8 mouse cellular contexts compared by ENCODE assay signal in genomic region chr11:98788550-98789218, GRCm38 (mm10). TPM values are rescaled to one million over a fixed set of nuclear protein-coding genes. Genes with fewer than 3 reads are reported as not detected.
DNase-seq lines count a peak whose midpoint lies in the region; ATAC-seq and TF ChIP-seq lines count a peak whose summit lies in the region.

No protein-coding gene starts in this region.

- peak; percentile 98 for DNase-seq in 3T3-L1 (ENCODE audit: low read depth, low spot score)
- peak; percentile 95 for DNase-seq in adrenal gland, adult 2 months
- DNase-seq in embryo, embryonic 9.5 days (ENCODE audit: extremely low spot score): peak; percentile 89
- peak; percentile 67 to 84 for DNase-seq in gastrocnemius, postnatal 36 days
- peak; percentile 93 for DNase-seq in midbrain, embryonic 14.5 days
- peak; percentile 89 to 93 for DNase-seq in spleen, adult 2 months (ENCODE audit: low read depth in 1 of 2, low spot score in 2 of 2)

- WGBS in intestine, embryonic 16.5 days: 11% methylated on average over 18 of the region's 18 CpGs
- WGBS in limb, embryonic 13.5 days: 12% methylated on average over 18 of the region's 18 CpGs
- WGBS in midbrain, embryonic 14.5 days: 11% methylated on average over 18 of the region's 18 CpGs
- WGBS in spleen, adult 2 months: 4% methylated on average over 18 of the region's 18 CpGs

- H3K27ac ChIP-seq in intestine, embryonic 16.5 days (ENCODE audit: low read length): peak overlapping the region; percentile 76
- peak overlapping the region; percentile 78 for H3K27ac ChIP-seq in limb, embryonic 13.5 days
- peak overlapping the region; percentile 43; the same call in 1 of the 2 replicates for H3K27ac ChIP-seq in midbrain, embryonic 14.5 days (replicated peaks; ENCODE audit: low read depth, low read length)
- H3K27ac ChIP-seq in spleen, adult 2 months (ENCODE audit: insufficient read depth, low read length): peak overlapping the region; percentile 73

- TF ChIP-seq CTCF in spleen, adult 2 months (IDR thresholded peaks at IDR 0.05; ENCODE audit: extremely low read depth, insufficient read depth, insufficient read length, insufficient replicate concordance): peak; percentile 68; the same call in 1 of the 2 replicates

- peak overlapping the region; percentile 67; the same call in 1 of the 2 replicates for H3K9ac ChIP-seq in intestine, embryonic 16.5 days (ENCODE audit: low read depth, low read length)
- peak overlapping the region; percentile 68 for H3K9ac ChIP-seq in limb, embryonic 13.5 days
- H3K9ac ChIP-seq in midbrain, embryonic 14.5 days (replicated peaks; ENCODE audit: low read length): no peak overlapping the region

- H3K27me3 ChIP-seq in intestine, embryonic 16.5 days (replicated peaks; ENCODE audit: control insufficient read depth, insufficient read depth, low read length): no peaks in the 10 kb centered on the region
- H3K27me3 ChIP-seq in limb, embryonic 13.5 days: no peaks in the 10 kb centered on the region
- H3K27me3 ChIP-seq in midbrain, embryonic 14.5 days (ENCODE audit: control insufficient read depth, insufficient read depth, low read length): no peaks in the 10 kb centered on the region
- H3K27me3 ChIP-seq in spleen, adult 2 months (ENCODE audit: control insufficient read depth, insufficient read depth, low read length): no peaks in the 10 kb centered on the region

- ATAC-seq in intestine, embryonic 16.5 days: peak; percentile 76
- peak; percentile 77 for ATAC-seq in limb, embryonic 13.5 days (ENCODE audit: low FRiP score, low read depth)
- peak; percentile 83; the same call in 1 of the 2 replicates for ATAC-seq in midbrain, embryonic 14.5 days (ENCODE audit: low FRiP score, low TSS enrichment)

- peaks cover 33% of the 10 kb centered on the region for H3K4me1 ChIP-seq in intestine, embryonic 16.5 days (ENCODE audit: control insufficient read depth, insufficient read depth, low read length)
- H3K4me1 ChIP-seq in limb, embryonic 13.5 days: peaks cover 55% of the 10 kb centered on the region
- peaks cover 33% of the 10 kb centered on the region for H3K4me1 ChIP-seq in midbrain, embryonic 14.5 days (ENCODE audit: control insufficient read depth, insufficient read depth, low read length)
- peaks cover 27% of the 10 kb centered on the region for H3K4me1 ChIP-seq in spleen, adult 2 months (ENCODE audit: control insufficient read depth, insufficient read depth, insufficient read length)

- intact Hi-C loops in gastrocnemius, postnatal 36 days (cut with DNase I): loop anchor here (2.0 to 5.0 kb wide), 3 partner anchors 40 to 71 kb away; partner anchors contain the start of gene Thra

- no peaks in the 10 kb centered on the region for H3K36me3 ChIP-seq in intestine, embryonic 16.5 days (ENCODE audit: control insufficient read depth, insufficient read depth, low read length)
- no peaks in the 10 kb centered on the region for H3K36me3 ChIP-seq in limb, embryonic 13.5 days
- H3K36me3 ChIP-seq in midbrain, embryonic 14.5 days (ENCODE audit: control insufficient read depth, insufficient read depth, low read length): no peaks in the 10 kb centered on the region
- no peaks in the 10 kb centered on the region for H3K36me3 ChIP-seq in spleen, adult 2 months (ENCODE audit: control insufficient read depth, insufficient read depth, low read length)

- H3K9me3 ChIP-seq in intestine, embryonic 16.5 days (ENCODE audit: control insufficient read depth, low read length): no peaks in the 10 kb centered on the region
- H3K9me3 ChIP-seq in limb, embryonic 13.5 days: no peaks in the 10 kb centered on the region
- no peaks in the 10 kb centered on the region for H3K9me3 ChIP-seq in midbrain, embryonic 14.5 days (ENCODE audit: control insufficient read depth, low read length)

- peak overlapping the region; percentile 86 for H3K4me2 ChIP-seq in intestine, embryonic 16.5 days (ENCODE audit: low read depth, low read length)
- H3K4me2 ChIP-seq in limb, embryonic 13.5 days (replicated peaks): peak overlapping the region; percentile 91
- H3K4me2 ChIP-seq in midbrain, embryonic 14.5 days (ENCODE audit: low read length): peak overlapping the region; percentile 83

- peak overlapping the region; percentile 56 for H3K4me3 ChIP-seq in intestine, embryonic 16.5 days (ENCODE audit: low read length)
- peak overlapping the region; percentile 58 for H3K4me3 ChIP-seq in limb, embryonic 13.5 days
- peak overlapping the region; percentile 36 for H3K4me3 ChIP-seq in midbrain, embryonic 14.5 days (replicated peaks; ENCODE audit: low read depth, low read length)
- peak overlapping the region; percentile 51 for H3K4me3 ChIP-seq in spleen, adult 2 months (ENCODE audit: extremely low read depth, insufficient read depth, insufficient read length)

- TF ChIP-seq POLR2A in spleen, adult 2 months (IDR thresholded peaks at IDR 0.05; ENCODE audit: low read depth, low read length): no peak

RNA-seq across cellular contexts. Expression of gene Msl1, which starts 6.6 kb away (rescaled TPM):
- total RNA-seq in adrenal gland, adult 2 months (2021): 10 to 100 TPM; 80.9 to 98.0 TPM
- 63.2 and 65.0 TPM in 2 replicates for polyA plus RNA-seq in adrenal gland, adult 2 months (2012; rRNA removed)
- 10 to 100 TPM; 49.0 to 51.4 TPM for total RNA-seq in gastrocnemius, postnatal 36 days (2021)
- polyA plus RNA-seq in intestine, embryonic 16.5 days (2015; fragmentation: Nextera tagmentation; extraction: Ambion mirVana): 13.5 and 14.5 TPM in 2 replicates
- polyA plus RNA-seq in limb, embryonic 13.5 days (2015; fragmentation: Nextera tagmentation; extraction: Ambion mirVana): 28.9 and 29.2 TPM in 2 replicates
- 25.0 and 35.9 TPM in 2 replicates for polyA plus RNA-seq in midbrain, embryonic 14.5 days (2014; fragmentation: Nextera tagmentation; extraction: Ambion mirVana)
- polyA plus RNA-seq in spleen, adult 2 months (2012; rRNA removed): 23.3 and 41.2 TPM in 2 replicates

RNA-seq across cellular contexts. Expression of gene Nr1d1, which starts 13.6 kb away (rescaled TPM):
- total RNA-seq in adrenal gland, adult 2 months (2021): 100 to 1,000 TPM; 135 to 155 TPM
- 404 and 577 TPM in 2 replicates for polyA plus RNA-seq in adrenal gland, adult 2 months (2012; rRNA removed)
- total RNA-seq in gastrocnemius, postnatal 36 days (2021): 100 to 1,000 TPM in 1 of 2 experiments, 10 to 100 TPM in 1; 86.6 to 139 TPM
- 2.3 and 2.7 TPM in 2 replicates for polyA plus RNA-seq in intestine, embryonic 16.5 days (2015; fragmentation: Nextera tagmentation; extraction: Ambion mirVana)
- 0.93 and 1.1 TPM in 2 replicates for polyA plus RNA-seq in limb, embryonic 13.5 days (2015; fragmentation: Nextera tagmentation; extraction: Ambion mirVana)
- polyA plus RNA-seq in midbrain, embryonic 14.5 days (2014; fragmentation: Nextera tagmentation; extraction: Ambion mirVana): 3.0 TPM in 2 replicates
- polyA plus RNA-seq in spleen, adult 2 months (2012; rRNA removed): 27.7 and 29.0 TPM in 2 replicates

RNA-seq across cellular contexts. Expression of gene Casc3, which starts 16.0 kb away (rescaled TPM):
- 10 to 100 TPM; 30.0 to 32.3 TPM for total RNA-seq in adrenal gland, adult 2 months (2021)
- 27.9 and 30.2 TPM in 2 replicates for polyA plus RNA-seq in adrenal gland, adult 2 months (2012; rRNA removed)
- total RNA-seq in gastrocnemius, postnatal 36 days (2021): 10 to 100 TPM; 14.2 to 21.4 TPM
- polyA plus RNA-seq in intestine, embryonic 16.5 days (2015; fragmentation: Nextera tagmentation; extraction: Ambion mirVana): 23.1 and 24.3 TPM in 2 replicates
- polyA plus RNA-seq in limb, embryonic 13.5 days (2015; fragmentation: Nextera tagmentation; extraction: Ambion mirVana): 39.5 and 40.0 TPM in 2 replicates
- 46.6 and 57.3 TPM in 2 replicates for polyA plus RNA-seq in midbrain, embryonic 14.5 days (2014; fragmentation: Nextera tagmentation; extraction: Ambion mirVana)
- polyA plus RNA-seq in spleen, adult 2 months (2012; rRNA removed): 30.2 and 32.6 TPM in 2 replicates

RNA-seq across cellular contexts. Expression of gene Rapgefl1, which starts 47.9 kb away (rescaled TPM):
- total RNA-seq in adrenal gland, adult 2 months (2021): under 1 TPM; 0.29 to 0.79 TPM
- 1.5 and 1.9 TPM in 2 replicates for polyA plus RNA-seq in adrenal gland, adult 2 months (2012; rRNA removed)
- under 1 TPM; 0.12 to 0.15 TPM for total RNA-seq in gastrocnemius, postnatal 36 days (2021)
- 0.67 and 1.1 TPM in 2 replicates for polyA plus RNA-seq in intestine, embryonic 16.5 days (2015; fragmentation: Nextera tagmentation; extraction: Ambion mirVana)
- polyA plus RNA-seq in limb, embryonic 13.5 days (2015; fragmentation: Nextera tagmentation; extraction: Ambion mirVana): 4.2 and 4.4 TPM in 2 replicates
- 8.8 and 9.6 TPM in 2 replicates for polyA plus RNA-seq in midbrain, embryonic 14.5 days (2014; fragmentation: Nextera tagmentation; extraction: Ambion mirVana)
- 1.9 and 3.3 TPM in 2 replicates for polyA plus RNA-seq in spleen, adult 2 months (2012; rRNA removed)

RNA-seq across cellular contexts. Expression of gene Thra, which starts 48.2 kb away (rescaled TPM):
- total RNA-seq in adrenal gland, adult 2 months (2021): 10 to 100 TPM; 84.6 to 86.1 TPM
- polyA plus RNA-seq in adrenal gland, adult 2 months (2012; rRNA removed): 105 and 132 TPM in 2 replicates
- total RNA-seq in gastrocnemius, postnatal 36 days (2021): 10 to 100 TPM; 72.6 to 75.7 TPM
- 41.5 and 42.0 TPM in 2 replicates for polyA plus RNA-seq in intestine, embryonic 16.5 days (2015; fragmentation: Nextera tagmentation; extraction: Ambion mirVana)
- 34.1 and 34.3 TPM in 2 replicates for polyA plus RNA-seq in limb, embryonic 13.5 days (2015; fragmentation: Nextera tagmentation; extraction: Ambion mirVana)
- 175 and 194 TPM in 2 replicates for polyA plus RNA-seq in midbrain, embryonic 14.5 days (2014; fragmentation: Nextera tagmentation; extraction: Ambion mirVana)
- 19.8 and 20.7 TPM in 2 replicates for polyA plus RNA-seq in spleen, adult 2 months (2012; rRNA removed)

Comparison
In these comparisons a context has a peak if more than half of its experiments do, and no peak if none do; other contexts are left out.
1. Peak in every context shown above with its lines: DNase-seq, ATAC-seq, H3K4me3 ChIP-seq and H3K27ac ChIP-seq.
2. RNA of gene Nr1d1, which starts 13.6 kb away (polyA plus RNA-seq): 404 to 577 TPM in adrenal gland, adult 2 months; 27.7 to 29.0 TPM in spleen, adult 2 months, 3.0 TPM in midbrain, embryonic 14.5 days, 2.3 to 2.7 TPM in intestine, embryonic 16.5 days and 0.93 to 1.1 TPM in limb, embryonic 13.5 days; every median in the first group is over 10 times any median in the second.